Mouse (Mus musculus) midbrain, embryonic 15.5 days (tissue): Measurements from ENCODE around the gene Gm2001. TPM values are rescaled to one million over a fixed set of nuclear protein-coding genes. Genes with fewer than 3 reads are reported as not detected.
"Not testable (repeated sequence)": the region's sequence is repeated elsewhere in the genome, so short reads cannot be mapped to it uniquely, and the experiment has no call there.

Experiments
- ATAC-seq: fragments of 200-750 bp; cut with Nextera tagmentation; replicated peaks from 2 replicates; pipeline ENCODE4 v1.8.0; 2017; ENCODE audit warnings: moderate TSS enrichment
- H3K27ac ChIP-seq: fragments of 300-500 bp; sonication (generic); 2 replicates; pipeline ENCODE4 v1.5.1; 2015; ENCODE audit warnings: mild to moderate bottlenecking, inconsistent platforms
- H3K27me3 ChIP-seq: fragments of 300-500 bp; sonication (generic); replicated peaks from 2 replicates; pipeline ENCODE4 v1.6.1; 2015; ENCODE audit warnings: inconsistent platforms
- H3K36me3 ChIP-seq: fragments of 300-500 bp; sonication (generic); replicated peaks from 2 replicates; pipeline ENCODE4 v1.6.1; 2015; ENCODE audit warnings: inconsistent platforms
- H3K4me1 ChIP-seq: fragments of 300-500 bp; sonication (generic); 2 replicates; pipeline ENCODE4 v1.6.1; 2015; ENCODE audit warnings: inconsistent platforms
- H3K4me2 ChIP-seq: fragments of 300-500 bp; sonication (generic); 2 replicates; pipeline ENCODE4 v1.6.1; 2015; ENCODE audit warnings: inconsistent platforms, mild to moderate bottlenecking, moderate library complexity
- H3K4me3 ChIP-seq: fragments of 300-500 bp; sonication (generic); 2 replicates; pipeline ENCODE4 v1.5.1; 2015; ENCODE audit warnings: mild to moderate bottlenecking, inconsistent platforms
- H3K9ac ChIP-seq: fragments of 300-500 bp; sonication (generic); 2 replicates; pipeline ENCODE4 v1.6.1; 2015; ENCODE audit warnings: mild to moderate bottlenecking, inconsistent platforms
- H3K9me3 ChIP-seq: fragments of 300-500 bp; sonication (generic); 2 replicates; pipeline ENCODE4 v1.6.1; 2016; ENCODE audit warnings: inconsistent platforms
- WGBS: fragments of 180-500 bp; shearing (Covaris S2); methylation state at CpG from one replicate; pipeline ENCODE4 v1.1.7; 2015; ENCODE audit warnings: mixed read lengths; 5-methylcytosine and 5-hydroxymethylcytosine counted together
- polyA plus RNA-seq: library from polyadenylated mRNA; unstranded; fragments of >200 nt; fragmentation: Nextera tagmentation; extraction: Ambion mirVana; gene quantifications from 2 replicates; pipeline ENCODE4 v1.2.1, GENCODE M21; 2015

Gene Gm2001
- not detected in 2 replicates for polyA plus RNA-seq

DNA sequence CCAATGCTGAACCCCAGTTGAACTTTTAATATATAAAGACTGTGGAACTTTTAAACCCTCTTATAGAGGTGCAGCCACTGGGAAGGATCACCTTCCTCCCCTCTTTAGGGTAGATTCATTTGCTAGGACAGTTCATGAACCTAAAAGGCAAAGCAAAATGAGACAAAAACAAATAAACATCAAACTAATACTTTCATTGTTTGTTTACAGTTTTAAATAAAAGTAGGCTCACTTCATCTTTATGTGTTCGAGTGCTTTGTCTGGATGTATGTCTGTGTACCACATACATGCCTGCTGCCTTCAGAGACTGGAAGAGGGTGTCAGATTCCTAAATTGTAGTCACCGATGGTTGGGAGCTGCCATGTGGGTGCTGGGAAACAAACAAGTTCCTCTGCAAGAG is at the start of gene Gm2001:
Gene Gm2001, minus strand, starts transcription at position 101 of the 400 bp plus-strand sequence.
- not testable (repeated sequence) for H3K4me3 ChIP-seq, ATAC-seq, H3K9me3 ChIP-seq, H3K27me3 ChIP-seq, H3K27ac ChIP-seq, H3K4me2 ChIP-seq, H3K9ac ChIP-seq, H3K4me1 ChIP-seq, H3K36me3 ChIP-seq
- 78% methylated on average over 2 of the region's 2 CpGs for WGBS

DNA sequence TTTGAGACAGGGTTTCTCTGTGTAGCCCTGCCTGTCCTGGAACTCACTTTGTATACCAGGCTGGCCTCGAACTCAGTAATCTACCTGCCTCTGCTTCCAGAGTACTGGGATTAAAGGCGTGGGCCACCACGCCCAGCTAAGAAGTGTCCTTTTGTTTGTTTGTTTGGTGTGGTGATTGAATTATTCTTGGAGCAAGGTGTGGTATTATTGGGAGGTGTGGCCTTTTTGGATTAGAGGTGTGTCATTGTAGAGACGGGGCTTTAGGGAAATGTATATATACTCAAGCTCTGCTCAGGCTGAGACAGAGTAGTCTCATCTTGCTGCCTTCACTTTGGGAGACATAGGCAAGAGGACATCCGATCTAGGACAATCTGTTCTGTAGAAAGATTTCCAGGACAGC is 31.6 kb upstream of the Gm2001 start, which contains the start of gene Gm2016:
Gene Gm2016, plus strand, starts transcription at position 301 of the 400 bp plus-strand sequence.
- not testable (repeated sequence) for H3K4me3 ChIP-seq, H3K4me2 ChIP-seq, H3K27ac ChIP-seq, H3K36me3 ChIP-seq, ATAC-seq, H3K27me3 ChIP-seq, H3K9me3 ChIP-seq, H3K9ac ChIP-seq, H3K4me1 ChIP-seq
- WGBS: 84% methylated on average over 5 of the region's 5 CpGs

DNA sequence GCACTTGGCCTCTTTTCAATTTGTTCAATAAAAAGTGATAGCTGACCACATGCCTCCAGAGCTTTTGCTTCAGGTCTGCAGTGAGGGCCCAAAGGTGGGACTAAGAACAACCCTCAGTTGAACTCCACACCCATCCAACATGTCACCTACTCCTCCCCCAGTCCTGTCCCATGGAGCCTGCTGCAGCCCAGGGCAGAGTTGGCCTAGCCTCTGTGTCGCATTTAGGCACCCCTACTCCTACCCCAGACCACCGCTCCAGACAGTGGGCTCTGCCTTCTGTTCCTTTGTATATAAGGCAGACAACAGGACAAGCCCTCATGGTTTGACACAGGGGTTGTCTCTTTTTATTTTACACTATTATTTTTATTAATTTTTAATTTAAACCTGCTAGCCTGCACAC is 21.9 kb upstream of the Gm2001 start:
- H3K4me1 ChIP-seq, H3K27me3 ChIP-seq, H3K27ac ChIP-seq, ATAC-seq, H3K9me3 ChIP-seq, H3K4me3 ChIP-seq, H3K36me3 ChIP-seq, H3K9ac ChIP-seq, H3K4me2 ChIP-seq: not testable (repeated sequence)
- 81% methylated on average over 2 of the region's 2 CpGs for WGBS

DNA sequence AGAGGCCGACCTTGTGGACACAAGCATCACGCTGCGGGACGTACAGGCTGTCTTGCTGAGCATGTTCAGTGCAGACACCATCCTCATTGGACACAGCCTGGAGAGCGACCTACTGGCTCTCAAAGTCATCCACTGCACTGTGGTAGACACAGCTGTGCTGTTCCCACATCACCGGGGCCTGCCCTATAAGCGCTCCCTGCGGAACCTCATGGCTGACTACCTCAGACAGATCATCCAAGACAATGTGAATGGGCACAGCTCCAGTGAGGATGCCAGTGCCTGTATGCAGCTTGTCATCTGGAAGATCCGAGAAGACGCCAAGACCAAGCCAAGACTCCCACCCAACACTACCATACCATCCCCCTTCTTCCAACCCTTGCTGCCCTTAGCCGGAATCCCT is 21.5 kb upstream of the Gm2001 start:
- WGBS: 95% methylated on average over 10 of the region's 11 CpGs
- not testable (repeated sequence) for H3K9me3 ChIP-seq, H3K36me3 ChIP-seq, H3K9ac ChIP-seq, ATAC-seq, H3K4me3 ChIP-seq, H3K4me2 ChIP-seq, H3K27me3 ChIP-seq, H3K4me1 ChIP-seq, H3K27ac ChIP-seq

DNA sequence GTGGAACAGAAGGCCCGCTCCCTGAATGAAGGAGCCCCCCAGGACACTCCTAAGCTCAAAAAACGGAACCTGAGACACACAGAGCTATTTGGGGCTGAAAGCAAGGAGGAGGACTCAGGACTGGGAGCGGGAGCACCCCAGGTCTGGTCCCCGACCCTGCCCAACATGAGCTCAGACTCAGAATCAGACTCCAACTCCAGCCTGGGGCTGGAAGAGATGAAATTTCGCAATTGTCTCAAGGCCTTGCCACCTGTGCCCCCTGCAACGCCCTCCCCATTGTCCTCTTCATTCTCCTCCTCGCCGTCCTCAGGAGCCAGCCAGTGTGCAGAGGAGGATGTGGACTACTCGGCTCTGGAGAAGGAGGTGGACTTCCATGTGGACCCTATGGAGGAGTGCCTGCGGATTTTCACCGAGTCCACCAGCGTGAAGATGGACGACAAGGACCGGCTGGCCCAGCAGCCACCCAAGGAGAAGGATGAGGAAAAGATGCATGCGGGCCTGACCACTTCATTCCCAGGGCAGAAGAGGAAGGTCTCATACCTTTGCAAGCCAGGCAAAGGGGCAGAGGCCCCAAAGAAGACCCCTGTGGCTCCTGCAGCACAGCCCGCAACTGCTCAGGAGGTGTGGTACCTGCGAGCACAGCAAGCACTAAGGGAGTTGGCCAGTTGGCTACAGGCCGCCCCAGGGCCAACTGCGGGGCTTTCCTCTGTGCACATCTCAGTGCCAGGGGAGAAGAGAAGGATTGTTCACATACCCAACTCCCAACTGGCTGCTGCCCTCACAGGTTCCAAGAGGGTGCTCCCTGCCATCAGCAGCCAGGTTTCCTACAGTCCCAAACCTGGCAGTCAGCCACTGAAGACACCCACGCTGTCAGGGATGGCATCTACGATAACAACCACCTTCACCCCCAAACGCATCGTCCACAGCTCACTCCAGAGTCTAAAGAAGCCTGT is 19.9 kb upstream of the Gm2001 start:
- not testable (repeated sequence) for H3K4me3 ChIP-seq, H3K27me3 ChIP-seq, H3K4me2 ChIP-seq, H3K9me3 ChIP-seq, H3K9ac ChIP-seq, H3K27ac ChIP-seq, ATAC-seq, H3K4me1 ChIP-seq, H3K36me3 ChIP-seq
- 86% methylated on average over 23 of the region's 23 CpGs for WGBS

DNA sequence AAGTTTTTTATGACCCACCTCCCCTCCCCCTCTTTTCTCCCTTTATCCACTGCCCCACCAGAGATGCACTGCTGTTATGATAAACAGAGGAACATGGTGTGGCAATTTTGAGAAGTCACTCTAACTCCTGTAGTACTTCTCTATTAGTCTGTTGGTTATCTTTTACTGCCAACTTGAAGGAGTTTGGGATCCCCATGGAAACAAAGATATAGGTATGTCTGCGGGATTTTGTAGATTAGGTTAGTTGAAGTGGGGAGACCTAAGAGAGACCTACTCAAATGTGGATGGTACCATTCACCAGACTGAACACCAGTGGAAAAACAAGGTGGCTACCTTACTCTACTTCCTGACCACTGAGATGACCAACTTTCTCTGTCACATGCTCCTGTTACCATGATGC is 13.9 kb upstream of the Gm2001 start:
- not testable (repeated sequence) for H3K27ac ChIP-seq, H3K27me3 ChIP-seq, ATAC-seq, H3K36me3 ChIP-seq, H3K9ac ChIP-seq, H3K9me3 ChIP-seq, H3K4me2 ChIP-seq, H3K4me3 ChIP-seq, H3K4me1 ChIP-seq
- WGBS: 70% methylated on average over 1 of the region's 1 CpGs

DNA sequence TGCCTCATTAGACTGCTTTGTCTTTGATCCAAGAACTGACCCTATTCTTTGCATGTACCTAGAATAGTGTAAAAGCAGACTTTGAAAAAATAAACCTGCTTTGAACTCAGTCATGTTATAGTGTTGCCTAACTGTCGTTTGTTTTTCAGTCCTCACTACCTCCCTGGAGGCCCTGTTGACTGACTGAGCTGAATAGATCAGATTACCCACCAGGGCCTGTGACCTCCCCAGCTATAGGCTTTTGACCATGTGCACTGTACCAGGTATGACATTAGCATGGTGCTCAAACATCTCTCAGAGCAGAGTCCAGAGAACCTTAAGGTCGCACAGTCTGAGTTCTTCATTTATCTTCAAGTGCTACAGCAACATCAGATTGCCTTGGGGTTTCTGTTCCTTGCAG is 8.5 kb upstream of the Gm2001 start:
- not testable (repeated sequence) for H3K4me2 ChIP-seq, H3K36me3 ChIP-seq, H3K4me3 ChIP-seq, H3K4me1 ChIP-seq, H3K9ac ChIP-seq, H3K9me3 ChIP-seq, H3K27ac ChIP-seq, ATAC-seq, H3K27me3 ChIP-seq
- no CpG with 5 or more reads among the region's 2 CpGs for WGBS

DNA sequence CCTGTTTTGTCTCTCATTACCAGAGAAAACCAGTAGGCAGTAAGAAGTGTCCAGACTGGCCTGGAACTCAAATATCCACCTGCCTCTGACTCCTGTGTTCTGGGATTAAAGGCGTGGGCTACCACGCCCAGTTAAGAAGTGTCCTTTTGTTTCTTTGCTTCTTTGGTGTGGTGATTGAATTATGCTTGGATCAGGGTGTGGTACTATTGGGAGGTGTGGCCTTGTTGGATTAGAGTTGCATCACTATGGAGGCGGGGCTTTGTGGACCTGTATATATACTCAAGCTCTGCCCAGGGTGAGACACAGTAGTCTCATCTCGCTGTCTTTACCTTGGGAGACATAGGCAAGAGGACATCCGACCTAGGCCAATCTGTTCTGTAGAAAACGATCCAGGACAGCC is 25.9 kb downstream of the Gm2001 start, which contains the start of gene BB287469:
Gene BB287469, plus strand, starts transcription at position 301 of the 400 bp plus-strand sequence.
- 81% methylated on average over 6 of the region's 6 CpGs for WGBS
- not testable (repeated sequence) for H3K36me3 ChIP-seq, H3K27ac ChIP-seq, H3K4me2 ChIP-seq, H3K4me3 ChIP-seq, H3K27me3 ChIP-seq, H3K9me3 ChIP-seq, ATAC-seq, H3K9ac ChIP-seq, H3K4me1 ChIP-seq

DNA sequence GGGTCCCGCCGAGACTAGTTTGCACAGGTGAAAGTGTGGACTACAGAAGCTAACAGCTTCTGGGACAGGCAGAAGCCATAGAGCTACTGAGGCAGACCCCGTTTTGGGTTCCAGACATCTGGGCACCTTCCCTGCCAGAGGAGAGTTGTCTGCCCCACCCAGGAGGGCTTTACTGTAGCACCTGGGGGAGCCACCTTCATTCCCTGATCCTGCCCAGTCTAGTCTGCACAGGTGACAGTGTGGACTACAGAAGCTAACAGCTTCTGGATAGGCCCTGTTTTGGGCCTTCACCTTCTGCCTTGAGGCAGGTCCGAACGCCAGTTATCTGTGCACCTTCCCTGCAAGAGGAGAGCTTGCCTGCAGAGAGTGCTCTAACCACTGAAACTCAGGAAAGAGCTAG is 44.2 kb downstream of the Gm2001 start:
- not testable (repeated sequence) for H3K36me3 ChIP-seq, H3K9ac ChIP-seq, ATAC-seq, H3K27me3 ChIP-seq, H3K4me1 ChIP-seq, H3K4me3 ChIP-seq, H3K9me3 ChIP-seq, H3K27ac ChIP-seq, H3K4me2 ChIP-seq
- WGBS: 89% methylated on average over 5 of the region's 5 CpGs

DNA sequence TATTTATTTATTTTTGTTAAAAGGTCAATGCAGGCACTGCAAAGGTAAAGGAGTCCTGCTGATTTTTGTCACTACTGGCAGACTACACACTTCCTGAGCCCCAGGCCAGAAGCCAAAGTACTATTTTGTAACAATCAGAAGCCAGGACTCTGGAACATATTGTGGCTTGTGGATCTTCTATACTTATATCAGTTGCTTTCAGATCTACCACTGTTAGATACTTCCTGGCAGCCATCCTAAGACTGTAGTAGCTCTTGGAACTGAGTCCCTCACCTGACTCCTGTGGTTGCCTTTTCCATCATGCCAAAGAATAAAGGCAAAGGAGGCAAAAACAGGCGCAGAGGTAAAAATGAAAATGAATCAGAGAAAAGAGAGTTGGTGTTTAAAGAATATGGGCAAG is 46.9 kb downstream of the Gm2001 start, which contains the start of gene Gm21936:
Gene Gm21936, plus strand, starts transcription at position 301 of the 400 bp plus-strand sequence.
- H3K9me3 ChIP-seq, H3K27me3 ChIP-seq, H3K36me3 ChIP-seq, H3K27ac ChIP-seq, ATAC-seq, H3K4me2 ChIP-seq, H3K4me1 ChIP-seq, H3K9ac ChIP-seq, H3K4me3 ChIP-seq: not testable (repeated sequence)
- WGBS: 89% methylated on average over 1 of the region's 1 CpGs

Other genes with a start within 250 kb of the Gm2001 start
- not detected in 2 replicates for gene Oog1, start 239.7 kb downstream of the Gm2001 start, polyA plus RNA-seq
- not detected in 2 replicates for gene Gm4027, start 223.5 kb downstream of the Gm2001 start, polyA plus RNA-seq
- not detected in 2 replicates for gene Gm16381, start 197.7 kb downstream of the Gm2001 start, polyA plus RNA-seq
- gene Gm21319, start 66.6 kb downstream of the Gm2001 start, polyA plus RNA-seq: not detected in 2 replicates
- gene Gm21936, start 46.8 kb downstream of the Gm2001 start, polyA plus RNA-seq: not detected in 2 replicates
- not detected in 2 replicates for gene BB287469, start 25.8 kb downstream of the Gm2001 start, polyA plus RNA-seq
- not detected in 2 replicates for gene Gm2016, start 31.7 kb upstream of the Gm2001 start, polyA plus RNA-seq
- not detected in 2 replicates for gene Gm2022, start 53.0 kb upstream of the Gm2001 start, polyA plus RNA-seq
- not detected in 2 replicates for gene Gm2035, start 77.5 kb upstream of the Gm2001 start, polyA plus RNA-seq
- gene Gm2042, start 111.7 kb upstream of the Gm2001 start, polyA plus RNA-seq: not detected in 2 replicates
- not detected in 2 replicates for gene Gm2075, start 169.5 kb upstream of the Gm2001 start, polyA plus RNA-seq
- not detected in 2 replicates for gene Gm6803, start 176.4 kb upstream of the Gm2001 start, polyA plus RNA-seq
- not detected in 2 replicates for gene Gm2056, start 184.7 kb upstream of the Gm2001 start, polyA plus RNA-seq
- gene Gm16368, start 241.4 kb upstream of the Gm2001 start, polyA plus RNA-seq: not detected in 2 replicates